Mouse (Mus musculus) kidney, adult 2 months (tissue): ENCODE measurements around the gene Peli2.

Source experiments
- CTCF ChIP-seq: fragments of 200-500 bp; conservative IDR thresholded peaks from 2 replicates; pipeline ENCODE4 v1.5.1; 2011; ENCODE audit warnings: low read depth, mild to moderate bottlenecking, control low read depth, low read length, moderate library complexity, mixed read lengths; ENCODE audit not compliant: insufficient read depth, insufficient read length
- POLR2A ChIP-seq: fragments of 200-500 bp; IDR thresholded peaks from one replicate; pipeline ENCODE4 v1.6.1; 2011; ENCODE audit warnings: low read depth, low read length, control low read depth

DNA sequence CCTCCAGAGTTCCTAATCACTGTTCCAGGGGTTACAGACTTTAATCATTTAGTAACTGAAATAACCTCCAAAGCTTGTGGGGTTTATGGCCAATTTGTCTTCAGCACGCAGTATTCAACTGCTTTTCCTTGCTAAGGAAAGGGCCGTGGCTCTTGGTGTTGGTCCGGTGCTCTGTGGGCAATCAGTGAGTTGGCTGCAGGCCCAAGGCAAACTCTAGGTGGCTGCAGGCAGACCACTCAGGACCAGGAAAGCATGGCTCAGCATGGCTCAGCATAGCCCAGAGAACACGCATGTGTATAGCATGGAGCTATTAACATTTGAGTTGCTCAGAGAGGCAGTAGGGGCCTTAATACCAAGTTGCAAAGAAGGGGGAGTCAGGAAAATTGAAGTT, 203.8 kb downstream of the Peli2 start:
- TF ChIP-seq POLR2A (no peak), CTCF (no peak)
